Mouse (Mus musculus) thymus, adult 18-20 months (tissue): Measurements from ENCODE around the gene Tcl1b3.
A peak's percentile ranks its signal among the peaks of the same experiment; 100 is the strongest.
"Not testable (repeated sequence)": the region's sequence is repeated elsewhere in the genome, so short reads cannot be mapped to it uniquely, and the experiment has no call there.

ENCODE experiments used
- DNase-seq, 2 experiments: peaks; one replicate each; pipeline ENCODE4 v3.0.0; 2022; ENCODE audit warnings: mixed read lengths in 2 of 2

The Tcl1b3 gene

GRCm38 (mm10) chr12:105190743-105191142 is at the start of gene Tcl1b3:
Tcl1b3 (plus strand) TSS chr12:105191043.
- not testable (repeated sequence) for DNase-seq

- DNase-seq, result no peak
Measured at GRCm38 (mm10) chr12:105143096-105143495, 47.7 kb upstream of the Tcl1b3 start.

GRCm38 (mm10) chr12:105144928-105145327 is 45.9 kb upstream of the Tcl1b3 start:
- not testable (repeated sequence) for DNase-seq

- DNase-seq, result no peak
Measured at GRCm38 (mm10) chr12:105145714-105146113, 45.1 kb upstream of the Tcl1b3 start, which contains the start of gene Tcl1b2. Tcl1b2 (plus strand) TSS chr12:105146014.

GRCm38 (mm10) chr12:105155286-105155685 is 35.6 kb upstream of the Tcl1b3 start:
- DNase-seq, result not testable (repeated sequence)

GRCm38 (mm10) chr12:105158842-105159241 is 32.0 kb upstream of the Tcl1b3 start:
- DNase-seq, result no peak

GRCm38 (mm10) chr12:105159390-105159789 is 31.5 kb upstream of the Tcl1b3 start, which contains the start of gene Tcl1b1:
Tcl1b1 (plus strand) TSS chr12:105159690.
- no peak for DNase-seq

- DNase-seq, result no peak
Measured at GRCm38 (mm10) chr12:105166734-105167133, 24.1 kb upstream of the Tcl1b3 start.

GRCm38 (mm10) chr12:105173366-105173765 is 17.5 kb upstream of the Tcl1b3 start:
- no peak for DNase-seq

GRCm38 (mm10) chr12:105174318-105174717 is 16.5 kb upstream of the Tcl1b3 start:
- peak; percentile 16 to 19 for DNase-seq

GRCm38 (mm10) chr12:105176044-105176443 is 14.8 kb upstream of the Tcl1b3 start, which contains the start of gene Tcl1b5:
Tcl1b5 (plus strand) TSS chr12:105176344.
- not testable (repeated sequence) for DNase-seq

- not testable (repeated sequence) for DNase-seq
Measured at GRCm38 (mm10) chr12:105181040-105181644, 9.7 kb upstream of the Tcl1b3 start.

- DNase-seq, result peak in 1 of 2 experiments; percentile 3
Measured at GRCm38 (mm10) chr12:105188980-105189379, 1.9 kb upstream of the Tcl1b3 start.

GRCm38 (mm10) chr12:105199684-105200497 is 9.0 kb downstream of the Tcl1b3 start:
- DNase-seq, result not testable (repeated sequence)

GRCm38 (mm10) chr12:105201657-105202056 is 10.8 kb downstream of the Tcl1b3 start, which contains the start of gene Tcl1b4:
Tcl1b4 (plus strand) TSS chr12:105201957.
- not testable (repeated sequence) for DNase-seq

- DNase-seq, result no peak
Measured at GRCm38 (mm10) chr12:105207071-105207470, 16.2 kb downstream of the Tcl1b3 start.

GRCm38 (mm10) chr12:105208441-105208840 is 17.6 kb downstream of the Tcl1b3 start:
- no peak for DNase-seq

GRCm38 (mm10) chr12:105209231-105209630 is 18.4 kb downstream of the Tcl1b3 start:
- no peak for DNase-seq

- no peak for DNase-seq
Measured at GRCm38 (mm10) chr12:105217101-105217760, 26.4 kb downstream of the Tcl1b3 start.

- no peak for DNase-seq
Measured at GRCm38 (mm10) chr12:105222601-105223319, 31.9 kb downstream of the Tcl1b3 start, which contains the start of gene Tcl1. Tcl1 (minus strand) TSS chr12:105222793.

GRCm38 (mm10) chr12:105224621-105225320 is 33.9 kb downstream of the Tcl1b3 start:
- DNase-seq, result no peak

- no peak for DNase-seq
Measured at GRCm38 (mm10) chr12:105234362-105234761, 43.5 kb downstream of the Tcl1b3 start.
